Mouse (Mus musculus) frontal cortex, adult (tissue): ENCODE data around the gene Adra2b.
A peak's percentile ranks its signal among the peaks of the same experiment; 100 is the strongest.

Experiments
- ATAC-seq: cut with Nextera tagmentation; 2 replicates; pipeline ENCODE4 v1.9.2; 2017; ENCODE audit warnings: mild to moderate bottlenecking, moderate library complexity, mixed read lengths; ENCODE audit not compliant: low TSS enrichment

The Adra2b gene

GRCm38 (mm10) chr2:127362459-127363281, at the start of gene Adra2b:
TSS of gene Adra2b (plus strand) at chr2:127363208.
- peak; percentile 95 for ATAC-seq

- no peak for ATAC-seq
These were observed 49.1 kb upstream of the Adra2b start for GRCm38 (mm10) chr2:127313878-127314277.

- no peak for ATAC-seq
These were observed 48.4 kb upstream of the Adra2b start for GRCm38 (mm10) chr2:127314467-127315154.

GRCm38 (mm10) chr2:127315155-127315470, 47.9 kb upstream of the Adra2b start:
- ATAC-seq = no peak

- no peak for ATAC-seq
These were observed 46.6 kb upstream of the Adra2b start for GRCm38 (mm10) chr2:127316431-127316830.

- ATAC-seq = no peak
These were observed 44.9 kb upstream of the Adra2b start for GRCm38 (mm10) chr2:127318136-127318535.

GRCm38 (mm10) chr2:127319071-127319470, 43.9 kb upstream of the Adra2b start:
- no peak for ATAC-seq

- ATAC-seq = no peak
These were observed 40.2 kb upstream of the Adra2b start for GRCm38 (mm10) chr2:127322671-127323285.

GRCm38 (mm10) chr2:127323667-127324066, 39.3 kb upstream of the Adra2b start:
- no peak for ATAC-seq

- ATAC-seq = no peak
These were observed 38.6 kb upstream of the Adra2b start for GRCm38 (mm10) chr2:127324456-127324855.

- no peak for ATAC-seq
These were observed 34.7 kb upstream of the Adra2b start for GRCm38 (mm10) chr2:127328090-127328851.

GRCm38 (mm10) chr2:127332807-127333570, 30.0 kb upstream of the Adra2b start:
- ATAC-seq = no peak

GRCm38 (mm10) chr2:127333945-127334603, 28.9 kb upstream of the Adra2b start:
- ATAC-seq = no peak

- ATAC-seq = no peak
These were observed 27.9 kb upstream of the Adra2b start for GRCm38 (mm10) chr2:127335078-127335541.

- ATAC-seq = peak; percentile 81
These were observed 27.1 kb upstream of the Adra2b start, which contains the start of gene Dusp2 for GRCm38 (mm10) chr2:127335767-127336496. TSS of gene Dusp2 (plus strand) at chr2:127336159.

- ATAC-seq = no peak
These were observed 26.5 kb upstream of the Adra2b start for GRCm38 (mm10) chr2:127336497-127336832.

- ATAC-seq = no peak
These were observed 26.1 kb upstream of the Adra2b start for GRCm38 (mm10) chr2:127336885-127337284.

- no peak for ATAC-seq
These were observed 25.5 kb upstream of the Adra2b start for GRCm38 (mm10) chr2:127337531-127337930.

- no peak for ATAC-seq
These were observed 25.0 kb upstream of the Adra2b start for GRCm38 (mm10) chr2:127338012-127338411.

GRCm38 (mm10) chr2:127338416-127338815, 24.6 kb upstream of the Adra2b start, which contains the start of gene Astl:
TSS of gene Astl (plus strand) at chr2:127338639.
- no peak for ATAC-seq
